Mouse (Mus musculus) myocyte (in vitro differentiated cells): ENCODE measurements around the gene Kctd19.

Experiments used
- CEBPB ChIP-seq: IDR thresholded peaks from 2 replicates; pipeline ENCODE4 v1.6.1; 2011; ENCODE audit warnings: mild to moderate bottlenecking, moderate library complexity; ENCODE audit not compliant: poor library complexity, insufficient read depth, severe bottlenecking
- MAX ChIP-seq: IDR thresholded peaks from one replicate; pipeline ENCODE4 v1.6.1; 2011; ENCODE audit warnings: low read depth, mild to moderate bottlenecking, control low read depth
- MYOD1 ChIP-seq, 3 experiments: IDR thresholded peaks; one replicate each; pipeline ENCODE4 v1.6.1; 2011; ENCODE audit warnings: control low read depth in 2 of 3, low read depth in 2 of 3, mild to moderate bottlenecking in 2 of 3, moderate library complexity in 1 of 3; ENCODE audit not compliant: insufficient read length in 2 of 3, control insufficient read depth in 1 of 3
- MYOG ChIP-seq, 3 experiments: IDR thresholded peaks; one replicate each; pipeline ENCODE4 v1.6.1; 2011; ENCODE audit warnings: control low read depth in 2 of 3, low read depth in 2 of 3, mild to moderate bottlenecking in 2 of 3; ENCODE audit not compliant: insufficient read length in 2 of 3, control insufficient read depth in 1 of 3, insufficient read depth in 1 of 3
- POLR2A ChIP-seq: IDR thresholded peaks from one replicate; pipeline ENCODE4 v1.6.1; 2011; ENCODE audit warnings: low read depth, mild to moderate bottlenecking, control low read depth, moderate library complexity; ENCODE audit not compliant: insufficient read length
- POLR2AphosphoS2 ChIP-seq: IDR thresholded peaks from one replicate; pipeline ENCODE4 v1.6.1; 2011; ENCODE audit warnings: low read depth, control low read depth; ENCODE audit not compliant: insufficient read length
- REST ChIP-seq: IDR thresholded peaks from one replicate; pipeline ENCODE4 v1.6.1; 2011; ENCODE audit warnings: mild to moderate bottlenecking, control low read depth, moderate library complexity; ENCODE audit not compliant: insufficient read depth, insufficient read length
- SRF ChIP-seq: IDR thresholded peaks from one replicate; pipeline ENCODE4 v1.6.1; 2011; ENCODE audit warnings: low read depth; ENCODE audit not compliant: control insufficient read depth, insufficient read length
- TCF12 ChIP-seq: IDR thresholded peaks from one replicate; pipeline ENCODE4 v1.6.1; 2011; ENCODE audit warnings: mild to moderate bottlenecking, control low read depth; ENCODE audit not compliant: poor library complexity, insufficient read depth, severe bottlenecking
- TCF3 ChIP-seq: IDR thresholded peaks from one replicate; pipeline ENCODE4 v1.6.1; 2011; ENCODE audit warnings: low read depth, control low read depth; ENCODE audit not compliant: insufficient read length
- USF1 ChIP-seq: IDR thresholded peaks from one replicate; pipeline ENCODE4 v1.6.1; 2011; ENCODE audit warnings: low read depth, mild to moderate bottlenecking, control low read depth, moderate library complexity

DNA sequence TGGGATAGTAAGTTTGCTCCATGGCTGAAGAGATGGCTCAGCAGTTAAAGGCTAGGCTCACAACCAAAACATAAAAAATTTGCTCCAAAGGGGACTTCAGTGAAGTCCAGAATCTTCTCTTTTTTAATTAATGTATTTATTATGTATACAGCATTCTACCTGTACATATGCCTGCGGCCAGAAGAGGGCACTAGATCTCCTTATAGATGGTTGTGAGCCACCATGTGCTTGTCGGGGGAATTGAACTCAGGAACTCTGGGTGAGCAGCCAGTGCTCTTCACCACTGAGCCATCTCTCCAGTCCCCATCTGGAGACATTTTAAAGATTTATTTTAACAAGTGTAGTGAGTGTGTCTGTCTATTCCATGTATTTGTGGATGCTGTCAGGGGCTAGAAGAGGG is 46.2 kb downstream of the Kctd19 start:
- TF ChIP-seq POLR2A (no peak), MYOD1 (IDR thresholded peaks at IDR 0.05; ENCODE audit: control insufficient read depth in 1 of 3, insufficient read length in 2 of 3, low read depth in 2 of 3) (no peak), POLR2AphosphoS2 (no peak), CEBPB (no peak), MAX (no peak), MYOG (IDR thresholded peaks at IDR 0.05; ENCODE audit: control insufficient read depth in 1 of 3, insufficient read depth in 1 of 3, insufficient read length in 2 of 3, low read depth in 2 of 3) (no peak), REST (no peak), TCF12 (no peak), TCF3 (no peak), USF1 (no peak), SRF (no peak)
